Mouse (Mus musculus) ES-E14 (cell line): ENCODE data around the gene Emp1. TPM values are rescaled to one million over a fixed set of nuclear protein-coding genes. Genes with fewer than 3 reads are reported as not detected.

Source experiments
- DNase-seq: peaks from one replicate; pipeline ENCODE4 v3.0.0-alpha.2; 2013; ENCODE audit warnings: low read depth, low spot score
- H3K27ac ChIP-seq: 2 replicates; pipeline ENCODE4 v1.5.1; 2012; ENCODE audit warnings: low read depth, mild to moderate bottlenecking, low read length, moderate library complexity, mixed read lengths; ENCODE audit not compliant: poor library complexity, insufficient read depth, severe bottlenecking
- H3K36me3 ChIP-seq: 2 replicates; pipeline ENCODE4 v1.6.1; 2012; ENCODE audit warnings: mild to moderate bottlenecking, low read length, moderate library complexity, mixed read lengths; ENCODE audit not compliant: control insufficient read depth, poor library complexity, insufficient read depth, severe bottlenecking
- H3K4me1 ChIP-seq, 2 experiments: fragments of 150-350 bp in 1 of 2; sonication (generic) in 1 of 2; 2 replicates each; pipeline ENCODE4 v1.6.1; 2012; ENCODE audit warnings: low read length in 2 of 2, mild to moderate bottlenecking in 1 of 2, mixed read lengths in 1 of 2; ENCODE audit not compliant: control insufficient read depth in 2 of 2, insufficient read depth in 2 of 2, poor library complexity in 1 of 2
- H3K4me3 ChIP-seq, 2 experiments: fragments of 150-350 bp in 1 of 2; sonication (generic) in 1 of 2; 2 replicates each; pipeline ENCODE4 v1.5.1; 2012; ENCODE audit warnings: low read length in 2 of 2, low read depth in 1 of 2, mild to moderate bottlenecking in 1 of 2, mixed read lengths in 1 of 2; ENCODE audit not compliant: insufficient read depth in 1 of 2, poor library complexity in 1 of 2, severe bottlenecking in 1 of 2
- H3K9ac ChIP-seq: 2 replicates; pipeline ENCODE4 v1.6.1; 2012; ENCODE audit warnings: low read depth, mild to moderate bottlenecking, low read length, mixed read lengths; ENCODE audit not compliant: poor library complexity, insufficient read depth, severe bottlenecking
- H3K9me3 ChIP-seq: fragments of 150-350 bp; sonication (generic); 2 replicates; pipeline ENCODE4 v1.6.1; 2012; ENCODE audit warnings: low read depth, mild to moderate bottlenecking, low read length; ENCODE audit not compliant: control insufficient read depth, insufficient read depth
- CHD2 ChIP-seq: IDR thresholded peaks from 2 replicates; pipeline ENCODE4 v1.6.1; 2014; ENCODE audit warnings: mild to moderate bottlenecking, low read depth, low read length, inconsistent platforms
- HCFC1 ChIP-seq: IDR thresholded peaks from 2 replicates; pipeline ENCODE4 v1.6.1; 2012; ENCODE audit warnings: low read length, inconsistent platforms, borderline replicate concordance; ENCODE audit not compliant: insufficient read depth
- MAFK ChIP-seq: IDR thresholded peaks from 2 replicates; pipeline ENCODE4 v1.6.1; 2014; ENCODE audit warnings: mild to moderate bottlenecking, low read depth, low read length, inconsistent platforms; ENCODE audit not compliant: insufficient read depth
- ZC3H11A ChIP-seq: IDR thresholded peaks from 2 replicates; pipeline ENCODE4 v1.6.1; 2012; ENCODE audit warnings: low read depth, mild to moderate bottlenecking, inconsistent platforms, low read length, borderline replicate concordance
- ZNF384 ChIP-seq: IDR thresholded peaks from 2 replicates; pipeline ENCODE4 v1.6.1; 2012; ENCODE audit warnings: low read depth, low read length, inconsistent platforms
- in situ Hi-C, 2 experiments: fragments of 600-800 bp; cut with MboI; formaldehyde crosslinking; loops; one replicate each; pipeline ENCODE4 v1.15.1; 2025; ENCODE audit warnings: low sequenced_read_pairs in 2 of 2, inconsistent platforms in 1 of 2; ENCODE audit not compliant: unreplicated experiment in 2 of 2
- total RNA-seq: library from RNA; depleted of rRNA; stranded (reverse); fragments of 300-350 nt; gene quantifications from 2 replicates; pipeline ENCODE4 v1.2.3, GENCODE M21; 2012

The Emp1 gene
- total RNA-seq, 1 experiment: 61.3 TPM

DNA sequence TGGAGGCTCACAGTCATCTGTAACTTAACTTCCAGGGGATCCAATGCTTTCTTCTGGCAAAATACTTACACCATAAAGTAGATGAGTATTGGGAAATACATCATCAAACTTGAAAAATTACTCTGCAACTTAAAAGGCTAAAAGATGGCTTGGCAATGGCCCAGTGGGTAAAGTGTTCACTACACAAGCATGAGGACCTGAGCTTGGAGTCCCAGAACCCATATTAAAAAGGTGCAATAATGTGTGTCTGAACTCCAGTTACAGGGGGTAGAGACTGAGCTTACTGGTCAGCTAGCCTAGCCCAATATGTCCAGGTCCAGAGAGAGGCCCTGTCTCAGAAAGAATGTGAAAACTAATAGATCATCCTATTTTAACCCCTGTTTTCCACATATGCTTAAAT, 21.6 kb downstream of the Emp1 start:
- no peak overlapping the region for H3K4me3 ChIP-seq
- in situ Hi-C loops: no loop called here
- H3K4me1 ChIP-seq: no peaks in the 10 kb centered on the region
- no peaks in the 10 kb centered on the region for H3K9me3 ChIP-seq
- H3K9ac ChIP-seq: no peak overlapping the region
- TF ChIP-seq ZNF384 (no peak), ZC3H11A (no peak), MAFK (no peak), CHD2 (no peak)
- no peak for DNase-seq
- H3K27ac ChIP-seq: no peak overlapping the region
- no peaks in the 10 kb centered on the region for H3K36me3 ChIP-seq

DNA sequence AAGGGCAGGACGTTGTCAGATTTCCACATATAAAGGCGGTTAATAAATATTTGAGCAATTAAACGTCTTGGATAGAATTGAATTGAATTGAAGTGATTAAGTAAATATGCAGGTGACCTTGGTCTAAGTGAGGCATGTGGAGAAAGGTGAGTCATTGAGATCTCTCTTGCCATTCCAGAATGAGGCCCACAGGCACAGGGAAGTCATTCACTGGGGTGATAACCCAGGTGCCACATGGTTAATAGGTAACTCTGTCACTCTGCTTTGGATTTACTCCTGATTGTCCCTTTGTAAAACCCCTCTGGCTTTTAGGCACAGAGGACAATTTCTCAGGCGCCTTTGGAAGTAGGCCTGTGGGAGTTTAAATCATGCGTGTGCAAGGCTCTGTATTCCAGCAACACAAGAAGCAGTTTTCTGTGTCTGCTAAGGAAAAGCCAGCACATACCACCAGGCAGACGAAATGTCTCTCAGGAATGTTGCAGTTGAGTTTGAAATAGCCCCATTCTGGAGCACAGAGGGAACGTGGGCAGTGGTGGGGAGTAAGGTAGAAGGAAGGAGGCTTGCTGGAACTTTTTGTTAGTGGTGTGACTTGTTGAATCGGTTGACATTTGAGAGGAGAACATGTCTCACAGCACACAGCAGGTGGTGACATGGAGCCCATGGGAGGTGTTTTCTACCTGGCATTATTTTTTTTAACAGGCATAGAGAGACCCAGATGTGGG, 23.6 kb downstream of the Emp1 start:
- Histone ChIP-seq H3K4me1 (no peaks in the 10 kb centered on the region), H3K27ac (no peak overlapping the region), H3K9ac (no peak overlapping the region), H3K36me3 (no peaks in the 10 kb centered on the region), H3K9me3 (no peaks in the 10 kb centered on the region), H3K4me3 (no peak overlapping the region)
- in situ Hi-C loops: no loop called here
- DNase-seq: no peak
- TF ChIP-seq ZC3H11A (no peak), CHD2 (no peak), ZNF384 (no peak), MAFK (no peak), HCFC1 (no peak)

DNA sequence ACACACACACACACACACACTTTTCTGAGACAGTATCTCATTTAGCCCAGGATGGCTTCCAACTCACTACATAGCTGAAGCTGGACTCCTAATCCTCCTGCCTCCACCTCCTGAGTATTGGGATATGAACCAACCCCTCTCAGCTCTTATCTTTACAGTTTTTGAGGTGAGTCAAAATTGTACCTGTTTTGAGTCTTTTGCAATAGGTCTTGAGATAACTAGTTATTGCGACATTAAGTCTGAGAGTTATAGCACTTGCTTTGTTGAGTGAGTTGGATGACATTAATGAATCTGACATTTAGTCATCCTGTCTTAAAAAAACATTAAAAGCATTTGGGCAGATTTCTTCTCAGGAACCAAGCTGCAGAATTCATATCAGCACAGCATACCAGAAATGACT, 25.3 kb downstream of the Emp1 start:
- DNase-seq: no peak
- in situ Hi-C loops: no loop called here
- no peak overlapping the region for H3K9ac ChIP-seq
- no peak for TF ChIP-seq MAFK
- no peaks in the 10 kb centered on the region for H3K9me3 ChIP-seq
- no peak overlapping the region for H3K4me3 ChIP-seq
- H3K36me3 ChIP-seq: no peaks in the 10 kb centered on the region
- no peak overlapping the region for H3K27ac ChIP-seq
- no peaks in the 10 kb centered on the region for H3K4me1 ChIP-seq

GRCm38 (mm10) chr6:135388711-135389110, 26.4 kb downstream of the Emp1 start:
- in situ Hi-C loops: no loop called here
- no peaks in the 10 kb centered on the region for H3K36me3 ChIP-seq
- H3K9me3 ChIP-seq: no peaks in the 10 kb centered on the region
- TF ChIP-seq ZNF384: no peak
- TF ChIP-seq CHD2: no peak
- TF ChIP-seq MAFK: no peak
- TF ChIP-seq ZC3H11A: no peak
- TF ChIP-seq HCFC1: no peak
- H3K27ac ChIP-seq: no peak overlapping the region
- H3K9ac ChIP-seq: no peak overlapping the region
- no peaks in the 10 kb centered on the region for H3K4me1 ChIP-seq
- no peak for DNase-seq
- H3K4me3 ChIP-seq: no peak overlapping the region

DNA sequence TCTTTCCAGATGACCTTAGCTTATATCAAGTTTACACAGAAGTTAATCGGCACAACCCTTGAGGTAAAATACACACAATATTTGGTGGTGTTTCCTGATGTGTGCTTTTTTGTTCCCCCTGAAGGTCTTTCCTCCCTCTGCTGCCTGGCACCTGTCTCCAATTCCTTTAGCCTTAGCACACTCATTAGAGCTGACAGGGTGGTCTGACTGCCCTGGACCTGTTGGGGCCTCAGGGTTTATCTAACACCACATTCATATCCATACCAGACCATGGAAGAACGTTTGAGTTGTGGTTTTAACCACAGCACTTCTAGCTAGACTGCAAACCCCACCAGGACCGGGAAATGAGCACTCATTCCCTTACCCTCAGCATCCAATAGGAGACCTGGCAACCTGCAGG, 28.1 kb downstream of the Emp1 start:
- Histone ChIP-seq H3K9me3 (no peaks in the 10 kb centered on the region), H3K9ac (no peak overlapping the region), H3K27ac (no peak overlapping the region), H3K4me1 (no peaks in the 10 kb centered on the region), H3K36me3 (no peaks in the 10 kb centered on the region), H3K4me3 (no peak overlapping the region)
- in situ Hi-C loops: no loop called here
- no peak for DNase-seq
- no peak for TF ChIP-seq ZNF384
- no peak for TF ChIP-seq MAFK
- TF ChIP-seq HCFC1: no peak
- TF ChIP-seq ZC3H11A: no peak
